Mouse (Mus musculus): ENCODE results near the gene Casp14.

DNA sequence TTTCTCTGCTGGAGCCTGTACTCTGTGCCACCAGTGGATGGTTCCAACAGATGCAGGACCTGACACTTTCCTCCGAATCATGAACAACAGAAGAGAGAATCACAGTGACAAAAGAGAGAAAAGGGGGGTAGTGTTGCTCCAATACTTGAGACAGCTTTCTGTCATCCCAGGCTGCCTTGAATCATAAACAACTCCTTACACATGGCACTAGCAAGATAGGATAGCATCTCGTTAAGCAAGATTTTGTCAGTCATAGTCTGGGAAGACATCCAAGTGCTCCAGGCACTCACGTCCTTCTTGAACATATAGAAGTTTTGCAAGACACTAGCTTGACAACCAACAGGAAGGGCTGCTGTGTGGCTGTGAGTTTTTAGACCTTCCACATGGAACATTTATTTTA lies 8.9 kb upstream of the Casp14 start:
- TF ChIP-seq CTCF (IDR thresholded peaks at IDR 0.05; ENCODE audit: borderline replicate concordance, insufficient read depth, low read length) (no peak), POLR2A (IDR thresholded peaks at IDR 0.05; ENCODE audit: low read depth, low read length) (no peak)

All from embryonic fibroblast, embryonic 13.5 days (primary cell).